Mouse (Mus musculus): Measurements from ENCODE around the gene Zbtb43. TPM values are rescaled to one million over a fixed set of nuclear protein-coding genes. Genes with fewer than 3 reads are reported as not detected.

The Zbtb43 gene
- polyA plus RNA-seq, 2 experiments: 13.6 to 19.0 TPM

- 76% methylated on average over 4 of the region's 4 CpGs for WGBS
- H3K9ac ChIP-seq (ENCODE audit: low read depth, low read length, severe bottlenecking): no peak overlapping the region
- ATAC-seq (ENCODE audit: low FRiP score, low read depth): no peak
Observed at GRCm38 (mm10) chr2:33442701-33443100, 25.7 kb downstream of the Zbtb43 start.

GRCm38 (mm10) chr2:33440893-33441292 is 27.5 kb downstream of the Zbtb43 start:
- no peak for TF ChIP-seq POLR2A (IDR thresholded peaks at IDR 0.05; ENCODE audit: borderline replicate concordance, extremely low read depth, insufficient read depth, insufficient read length)
- Histone ChIP-seq H3K9ac (ENCODE audit: low read depth, low read length, severe bottlenecking) (no peak overlapping the region), H3K4me1 (ENCODE audit: control insufficient read depth, insufficient read depth, low read length) (peaks cover 11% of the 10 kb centered on the region), H3K27ac (replicated peaks; ENCODE audit: low read depth, low read length) (no peak overlapping the region), H3K4me3 (replicated peaks; ENCODE audit: low read length) (no peak overlapping the region), H3K27me3 (ENCODE audit: control insufficient read depth, insufficient read depth, low read length) (no peaks in the 10 kb centered on the region), H3K9me3 (ENCODE audit: control insufficient read depth, low read length) (no peaks in the 10 kb centered on the region), H3K4me2 (replicated peaks; ENCODE audit: low read depth, low read length, severe bottlenecking) (no peak overlapping the region), H3K36me3 (ENCODE audit: control insufficient read depth, insufficient read depth, low read length) (no peaks in the 10 kb centered on the region)
- DNase-seq (ENCODE audit: low spot score) (no peak), ATAC-seq (ENCODE audit: low FRiP score, low read depth) (no peak)
- WGBS: 25% methylated on average over 4 of the region's 4 CpGs

More at GRCm38 (mm10) chr2:33442701-33443100, 25.7 kb downstream of the Zbtb43 start:
- Histone ChIP-seq H3K4me1 (ENCODE audit: control insufficient read depth, insufficient read depth, low read length) (peaks cover 3% of the 10 kb centered on the region; the same call in 1 of the 2 replicates), H3K9me3 (ENCODE audit: control insufficient read depth, low read length) (no peaks in the 10 kb centered on the region), H3K36me3 (ENCODE audit: control insufficient read depth, insufficient read depth, low read length) (no peaks in the 10 kb centered on the region), H3K27me3 (ENCODE audit: control insufficient read depth, insufficient read depth, low read length) (no peaks in the 10 kb centered on the region), H3K27ac (replicated peaks; ENCODE audit: low read depth, low read length) (no peak overlapping the region), H3K4me3 (replicated peaks; ENCODE audit: low read length) (no peak overlapping the region), H3K4me2 (replicated peaks; ENCODE audit: low read depth, low read length, severe bottlenecking) (no peak overlapping the region)
- no peak for TF ChIP-seq POLR2A (IDR thresholded peaks at IDR 0.05; ENCODE audit: borderline replicate concordance, extremely low read depth, insufficient read depth, insufficient read length)
- DNase-seq (ENCODE audit: low spot score): no peak

GRCm38 (mm10) chr2:33439980-33440670 is 28.2 kb downstream of the Zbtb43 start:
- TF ChIP-seq POLR2A (IDR thresholded peaks at IDR 0.05; ENCODE audit: borderline replicate concordance, extremely low read depth, insufficient read depth, insufficient read length): no peak
- no peaks in the 10 kb centered on the region for H3K27me3 ChIP-seq (ENCODE audit: control insufficient read depth, insufficient read depth, low read length)
- WGBS: 25% methylated on average over 9 of the region's 9 CpGs
- ATAC-seq (ENCODE audit: low FRiP score, low read depth): no peak
- no peak overlapping the region for H3K4me3 ChIP-seq (replicated peaks; ENCODE audit: low read length)
- H3K9me3 ChIP-seq (ENCODE audit: control insufficient read depth, low read length): no peaks in the 10 kb centered on the region
- no peak for DNase-seq (ENCODE audit: low spot score)
- H3K4me1 ChIP-seq (ENCODE audit: control insufficient read depth, insufficient read depth, low read length): peaks cover 13% of the 10 kb centered on the region
- H3K27ac ChIP-seq (replicated peaks; ENCODE audit: low read depth, low read length): no peak overlapping the region
- no peaks in the 10 kb centered on the region for H3K36me3 ChIP-seq (ENCODE audit: control insufficient read depth, insufficient read depth, low read length)
- no peak overlapping the region for H3K9ac ChIP-seq (ENCODE audit: low read depth, low read length, severe bottlenecking)
- H3K4me2 ChIP-seq (replicated peaks; ENCODE audit: low read depth, low read length, severe bottlenecking): no peak overlapping the region

GRCm38 (mm10) chr2:33439471-33439881 is 28.9 kb downstream of the Zbtb43 start:
- Histone ChIP-seq H3K36me3 (ENCODE audit: control insufficient read depth, insufficient read depth, low read length) (no peaks in the 10 kb centered on the region), H3K27me3 (ENCODE audit: control insufficient read depth, insufficient read depth, low read length) (no peaks in the 10 kb centered on the region), H3K9me3 (ENCODE audit: control insufficient read depth, low read length) (no peaks in the 10 kb centered on the region), H3K4me3 (replicated peaks; ENCODE audit: low read length) (no peak overlapping the region), H3K9ac (ENCODE audit: low read depth, low read length, severe bottlenecking) (no peak overlapping the region), H3K4me1 (ENCODE audit: control insufficient read depth, insufficient read depth, low read length) (peaks cover 13% of the 10 kb centered on the region), H3K27ac (replicated peaks; ENCODE audit: low read depth, low read length) (no peak overlapping the region), H3K4me2 (replicated peaks; ENCODE audit: low read depth, low read length, severe bottlenecking) (no peak overlapping the region)
- ATAC-seq (ENCODE audit: low FRiP score, low read depth): no peak
- 28% methylated on average over 8 of the region's 8 CpGs for WGBS
- TF ChIP-seq POLR2A (IDR thresholded peaks at IDR 0.05; ENCODE audit: borderline replicate concordance, extremely low read depth, insufficient read depth, insufficient read length): no peak
- DNase-seq (ENCODE audit: low spot score): no peak

GRCm38 (mm10) chr2:33438377-33438776 is 30.0 kb downstream of the Zbtb43 start:
- no peak overlapping the region for H3K4me2 ChIP-seq (replicated peaks; ENCODE audit: low read depth, low read length, severe bottlenecking)
- 16% methylated on average over 2 of the region's 2 CpGs for WGBS
- DNase-seq (ENCODE audit: low spot score) (no peak), ATAC-seq (ENCODE audit: low FRiP score, low read depth) (no peak)
- H3K4me1 ChIP-seq (ENCODE audit: control insufficient read depth, insufficient read depth, low read length): peaks cover 13% of the 10 kb centered on the region
- H3K4me3 ChIP-seq (replicated peaks; ENCODE audit: low read length): no peak overlapping the region
- no peak overlapping the region for H3K9ac ChIP-seq (ENCODE audit: low read depth, low read length, severe bottlenecking)
- H3K27ac ChIP-seq (replicated peaks; ENCODE audit: low read depth, low read length): no peak overlapping the region
- no peaks in the 10 kb centered on the region for H3K27me3 ChIP-seq (ENCODE audit: control insufficient read depth, insufficient read depth, low read length)
- no peak for TF ChIP-seq POLR2A (IDR thresholded peaks at IDR 0.05; ENCODE audit: borderline replicate concordance, extremely low read depth, insufficient read depth, insufficient read length)
- no peaks in the 10 kb centered on the region for H3K9me3 ChIP-seq (ENCODE audit: control insufficient read depth, low read length)
- no peaks in the 10 kb centered on the region for H3K36me3 ChIP-seq (ENCODE audit: control insufficient read depth, insufficient read depth, low read length)

Data from limb, embryonic 14.5 days (tissue).